Mouse (Mus musculus): ENCODE results near the gene Lifr. TPM values are rescaled to one million over a fixed set of nuclear protein-coding genes. Genes with fewer than 3 reads are reported as not detected.

Lifr gene
- total and polyA plus RNA-seq, 2 experiments from 2014 or later = 12.2 to 28.0 TPM

- H3K27ac ChIP-seq (ENCODE audit: low read depth, low read length) = no peak overlapping the region
- DNase-seq (ENCODE audit: low spot score) (no peak), ATAC-seq (ENCODE audit: low FRiP score) (no peak)
- H3K27me3 ChIP-seq (ENCODE audit: insufficient read depth, low read length) = no peaks in the 10 kb centered on the region
- 69% methylated on average over 3 of the region's 3 CpGs for WGBS
- no peak overlapping the region for H3K4me2 ChIP-seq (ENCODE audit: low read depth, low read length, poor library complexity, severe bottlenecking)
- no peaks in the 10 kb centered on the region for H3K9me3 ChIP-seq (ENCODE audit: low read length)
- TF ChIP-seq CTCF (IDR thresholded peaks at IDR 0.05) = no peak
- H3K36me3 ChIP-seq (ENCODE audit: insufficient read depth, low read length) = no peaks in the 10 kb centered on the region
- no peak overlapping the region for H3K9ac ChIP-seq (replicated peaks; ENCODE audit: low read length, poor library complexity, severe bottlenecking)
- no peak overlapping the region for H3K4me3 ChIP-seq (ENCODE audit: low read depth, low read length)
- no peaks in the 10 kb centered on the region for H3K4me1 ChIP-seq (ENCODE audit: insufficient read depth, low read length)
Measured at GRCm38 (mm10) chr15:7116699-7117098, 26.3 kb downstream of the Lifr start.

GRCm38 (mm10) chr15:7117944-7118343 lies 27.5 kb downstream of the Lifr start:
- H3K27me3 ChIP-seq (ENCODE audit: insufficient read depth, low read length) = no peaks in the 10 kb centered on the region
- no peak overlapping the region for H3K4me3 ChIP-seq (ENCODE audit: low read depth, low read length)
- ATAC-seq (ENCODE audit: low FRiP score) = no peak
- no peak for TF ChIP-seq CTCF (IDR thresholded peaks at IDR 0.05)
- H3K9me3 ChIP-seq (ENCODE audit: low read length) = no peaks in the 10 kb centered on the region
- no peak overlapping the region for H3K9ac ChIP-seq (replicated peaks; ENCODE audit: low read length, poor library complexity, severe bottlenecking)
- H3K4me1 ChIP-seq (ENCODE audit: insufficient read depth, low read length) = no peaks in the 10 kb centered on the region
- no peak overlapping the region for H3K4me2 ChIP-seq (ENCODE audit: low read depth, low read length, poor library complexity, severe bottlenecking)
- DNase-seq (ENCODE audit: low spot score) = no peak
- H3K27ac ChIP-seq (ENCODE audit: low read depth, low read length) = no peak overlapping the region
- 77% methylated on average over 6 of the region's 6 CpGs for whole genome bisulfite sequencing
- no peaks in the 10 kb centered on the region for H3K36me3 ChIP-seq (ENCODE audit: insufficient read depth, low read length)

- H3K27me3 ChIP-seq (ENCODE audit: insufficient read depth, low read length) = no peaks in the 10 kb centered on the region
- no peaks in the 10 kb centered on the region for H3K4me1 ChIP-seq (ENCODE audit: insufficient read depth, low read length)
- no peak for TF ChIP-seq CTCF (IDR thresholded peaks at IDR 0.05)
- peak; percentile 66 for ATAC-seq (ENCODE audit: low FRiP score)
- peak; percentile 94 for DNase-seq (ENCODE audit: low spot score)
- no peak overlapping the region for H3K4me2 ChIP-seq (ENCODE audit: low read depth, low read length, poor library complexity, severe bottlenecking)
- WGBS = 56% methylated on average over 5 of the region's 5 CpGs
- H3K4me3 ChIP-seq (ENCODE audit: low read depth, low read length) = no peak overlapping the region
- no peaks in the 10 kb centered on the region for H3K9me3 ChIP-seq (ENCODE audit: low read length)
- no peaks in the 10 kb centered on the region for H3K36me3 ChIP-seq (ENCODE audit: insufficient read depth, low read length)
- H3K27ac ChIP-seq (ENCODE audit: low read depth, low read length) = 0 out of 2 replicates have a peak overlapping the region, but pooled peaks have one; percentile 19
- H3K9ac ChIP-seq (replicated peaks; ENCODE audit: low read length, poor library complexity, severe bottlenecking) = no peak overlapping the region
Measured at GRCm38 (mm10) chr15:7118849-7119248, 28.4 kb downstream of the Lifr start.

GRCm38 (mm10) chr15:7119930-7120512 lies 29.6 kb downstream of the Lifr start:
- Histone ChIP-seq H3K27me3 (ENCODE audit: insufficient read depth, low read length) (no peaks in the 10 kb centered on the region), H3K9me3 (ENCODE audit: low read length) (no peaks in the 10 kb centered on the region), H3K9ac (replicated peaks; ENCODE audit: low read length, poor library complexity, severe bottlenecking) (no peak overlapping the region), H3K4me3 (ENCODE audit: low read depth, low read length) (no peak overlapping the region), H3K4me1 (ENCODE audit: insufficient read depth, low read length) (no peaks in the 10 kb centered on the region), H3K27ac (ENCODE audit: low read depth, low read length) (no peak overlapping the region), H3K4me2 (ENCODE audit: low read depth, low read length, poor library complexity, severe bottlenecking) (no peak overlapping the region), H3K36me3 (ENCODE audit: insufficient read depth, low read length) (no peaks in the 10 kb centered on the region)
- DNase-seq (ENCODE audit: low spot score) (no peak), ATAC-seq (ENCODE audit: low FRiP score) (no peak)
- WGBS = 84% methylated on average over 8 of the region's 8 CpGs
- no peak for TF ChIP-seq CTCF (IDR thresholded peaks at IDR 0.05)

DNA sequence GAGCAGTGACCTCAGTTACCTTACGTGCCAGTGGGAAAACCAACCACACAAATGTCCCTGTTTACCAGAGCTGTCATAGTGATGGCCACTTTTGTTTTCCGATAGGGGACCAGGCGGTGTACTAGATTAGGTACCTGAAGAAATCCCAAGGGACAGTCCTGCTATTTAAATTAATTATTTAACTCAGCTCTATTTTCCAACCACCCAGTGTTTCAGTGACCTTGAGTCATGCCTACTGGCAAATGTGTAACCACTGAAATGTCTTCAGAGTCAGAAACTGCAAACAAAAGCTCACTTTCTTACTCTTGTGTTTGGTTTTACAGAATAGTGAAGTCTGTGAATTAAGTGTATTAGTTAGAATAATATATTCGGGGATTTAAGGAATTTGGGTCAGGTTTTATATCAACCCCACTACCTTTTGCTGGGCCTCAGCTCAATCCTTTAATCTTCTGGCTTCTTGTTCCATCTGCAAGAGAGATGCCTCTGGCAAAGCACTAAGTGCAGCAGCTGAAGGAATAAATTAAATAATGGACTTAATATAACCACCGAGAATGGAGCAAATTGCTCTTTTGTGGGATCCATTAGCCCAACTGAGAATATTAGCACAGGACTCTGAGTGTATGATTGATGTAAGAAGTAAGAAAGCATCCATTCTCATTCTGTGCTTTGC lies 33.5 kb downstream of the Lifr start:
- Histone ChIP-seq H3K4me3 (ENCODE audit: low read depth, low read length) (no peak overlapping the region), H3K27ac (ENCODE audit: low read depth, low read length) (no peak overlapping the region), H3K9me3 (ENCODE audit: low read length) (no peaks in the 10 kb centered on the region), H3K36me3 (ENCODE audit: insufficient read depth, low read length) (no peaks in the 10 kb centered on the region), H3K9ac (replicated peaks; ENCODE audit: low read length, poor library complexity, severe bottlenecking) (no peak overlapping the region), H3K4me2 (ENCODE audit: low read depth, low read length, poor library complexity, severe bottlenecking) (no peak overlapping the region), H3K4me1 (ENCODE audit: insufficient read depth, low read length) (no peaks in the 10 kb centered on the region), H3K27me3 (ENCODE audit: insufficient read depth, low read length) (no peaks in the 10 kb centered on the region)
- 47% methylated on average over 5 of the region's 5 CpGs for WGBS
- ATAC-seq (ENCODE audit: low FRiP score) (no peak), DNase-seq (ENCODE audit: low spot score) (no peak)
- no peak for TF ChIP-seq CTCF (IDR thresholded peaks at IDR 0.05)

- no peak for DNase-seq (ENCODE audit: low spot score)
- no peak overlapping the region for H3K27ac ChIP-seq (ENCODE audit: low read depth, low read length)
- no peak for TF ChIP-seq CTCF (IDR thresholded peaks at IDR 0.05)
Measured at GRCm38 (mm10) chr15:7126171-7126570, 35.8 kb downstream of the Lifr start.

More at GRCm38 (mm10) chr15:7126171-7126570, 35.8 kb downstream of the Lifr start:
- 68% methylated on average over 1 of the region's 1 CpGs for WGBS
- no peaks in the 10 kb centered on the region for H3K36me3 ChIP-seq (ENCODE audit: insufficient read depth, low read length)
- H3K27me3 ChIP-seq (ENCODE audit: insufficient read depth, low read length) = no peaks in the 10 kb centered on the region
- H3K4me1 ChIP-seq (ENCODE audit: insufficient read depth, low read length) = peaks cover 4% of the 10 kb centered on the region; the same call in 1 of the 2 replicates
- no peaks in the 10 kb centered on the region for H3K9me3 ChIP-seq (ENCODE audit: low read length)
- no peak overlapping the region for H3K4me2 ChIP-seq (ENCODE audit: low read depth, low read length, poor library complexity, severe bottlenecking)
- ATAC-seq (ENCODE audit: low FRiP score) = no peak
- no peak overlapping the region for H3K9ac ChIP-seq (replicated peaks; ENCODE audit: low read length, poor library complexity, severe bottlenecking)
- no peak overlapping the region for H3K4me3 ChIP-seq (ENCODE audit: low read depth, low read length)

All from midbrain, postnatal 0 days (tissue).